Mouse (Mus musculus) kidney, embryonic 14.5 days (tissue): Measurements from ENCODE around the gene Rbms3. TPM values are rescaled to one million over a fixed set of nuclear protein-coding genes. Genes with fewer than 3 reads are reported as not detected.

Experiments used
- ATAC-seq: fragments of 200-750 bp; cut with Nextera tagmentation; 2 replicates; pipeline ENCODE4 v1.8.0; 2017; ENCODE audit warnings: moderate number of reproducible peaks, mild to moderate bottlenecking, moderate TSS enrichment, moderate library complexity; ENCODE audit not compliant: low FRiP score, low TSS enrichment
- H3K27ac ChIP-seq: fragments of 300-500 bp; sonication (generic); 2 replicates; pipeline ENCODE4 v1.5.1; 2014; ENCODE audit warnings: low read depth, mild to moderate bottlenecking, low read length, moderate library complexity, mixed read lengths
- H3K27me3 ChIP-seq: fragments of 300-500 bp; sonication (generic); 2 replicates; pipeline ENCODE4 v1.6.1; 2014; ENCODE audit warnings: mild to moderate bottlenecking, low read length; ENCODE audit not compliant: control insufficient read depth, insufficient read depth
- H3K36me3 ChIP-seq: fragments of 300-500 bp; sonication (generic); 2 replicates; pipeline ENCODE4 v1.6.1; 2014; ENCODE audit warnings: low read length, mixed read lengths; ENCODE audit not compliant: control insufficient read depth, insufficient read depth
- H3K4me1 ChIP-seq: fragments of 300-500 bp; sonication (generic); 2 replicates; pipeline ENCODE4 v1.6.1; 2014; ENCODE audit warnings: low read length, mixed read lengths; ENCODE audit not compliant: control insufficient read depth, insufficient read depth
- H3K4me2 ChIP-seq: fragments of 300-500 bp; sonication (generic); replicated peaks from 2 replicates; pipeline ENCODE4 v1.6.1; 2014; ENCODE audit warnings: low read depth, mild to moderate bottlenecking, low read length
- H3K4me3 ChIP-seq: fragments of 300-500 bp; sonication (generic); 2 replicates; pipeline ENCODE4 v1.5.1; 2014; ENCODE audit warnings: mild to moderate bottlenecking, low read length
- H3K9ac ChIP-seq: fragments of 300-500 bp; sonication (generic); 2 replicates; pipeline ENCODE4 v1.6.1; 2014; ENCODE audit warnings: low read depth, mild to moderate bottlenecking, low read length, moderate library complexity
- H3K9me3 ChIP-seq: fragments of 300-500 bp; sonication (generic); 2 replicates; pipeline ENCODE4 v1.6.1; 2016; ENCODE audit warnings: low read length; ENCODE audit not compliant: control insufficient read depth
- WGBS: fragments of 180-500 bp; shearing (Covaris S2); extraction: QIAGEN DNeasy Blood & Tissue Kit; methylation state at CpG from one replicate; pipeline ENCODE4 v1.1.7; 2014; 5-methylcytosine and 5-hydroxymethylcytosine counted together
- polyA plus RNA-seq: library from polyadenylated mRNA; unstranded; fragments of >200 nt; fragmentation: Nextera tagmentation; extraction: Ambion mirVana; gene quantifications from 2 replicates; pipeline ENCODE4 v1.2.1, GENCODE M21; 2014

Gene Rbms3
- polyA plus RNA-seq, 1 experiment from 2014 or later: 73.4 TPM

DNA sequence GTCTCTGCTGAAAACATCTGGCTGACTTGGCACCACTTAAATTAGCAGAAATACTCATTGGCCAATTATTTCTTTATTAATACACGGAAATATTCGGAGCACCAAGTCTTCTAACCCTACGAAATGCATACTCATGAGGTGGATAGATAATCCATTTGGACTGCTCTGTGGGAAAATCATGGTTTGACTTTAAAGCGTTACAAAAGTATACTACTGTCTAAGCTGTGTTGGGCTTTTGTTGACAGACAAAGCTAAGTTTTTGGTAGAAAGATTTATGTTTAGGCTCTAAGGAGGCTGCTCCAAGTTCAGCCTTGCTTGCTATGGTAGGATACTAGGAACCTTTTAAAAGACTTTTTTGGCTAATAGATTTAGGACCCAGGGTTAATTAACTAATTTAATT is 979.8 kb downstream of the Rbms3 start:
- no peak overlapping the region; the same call in 1 of the 2 replicates for H3K27ac ChIP-seq
- H3K4me2 ChIP-seq: no peak overlapping the region
- 70% methylated on average over 4 of the region's 4 CpGs for WGBS
- no peaks in the 10 kb centered on the region for H3K9me3 ChIP-seq
- no peaks in the 10 kb centered on the region for H3K27me3 ChIP-seq
- H3K4me3 ChIP-seq: no peak overlapping the region
- H3K4me1 ChIP-seq: peaks cover 6% of the 10 kb centered on the region; the same call in 1 of the 2 replicates
- ATAC-seq: no peak
- H3K9ac ChIP-seq: no peak overlapping the region
- no peaks in the 10 kb centered on the region for H3K36me3 ChIP-seq

DNA sequence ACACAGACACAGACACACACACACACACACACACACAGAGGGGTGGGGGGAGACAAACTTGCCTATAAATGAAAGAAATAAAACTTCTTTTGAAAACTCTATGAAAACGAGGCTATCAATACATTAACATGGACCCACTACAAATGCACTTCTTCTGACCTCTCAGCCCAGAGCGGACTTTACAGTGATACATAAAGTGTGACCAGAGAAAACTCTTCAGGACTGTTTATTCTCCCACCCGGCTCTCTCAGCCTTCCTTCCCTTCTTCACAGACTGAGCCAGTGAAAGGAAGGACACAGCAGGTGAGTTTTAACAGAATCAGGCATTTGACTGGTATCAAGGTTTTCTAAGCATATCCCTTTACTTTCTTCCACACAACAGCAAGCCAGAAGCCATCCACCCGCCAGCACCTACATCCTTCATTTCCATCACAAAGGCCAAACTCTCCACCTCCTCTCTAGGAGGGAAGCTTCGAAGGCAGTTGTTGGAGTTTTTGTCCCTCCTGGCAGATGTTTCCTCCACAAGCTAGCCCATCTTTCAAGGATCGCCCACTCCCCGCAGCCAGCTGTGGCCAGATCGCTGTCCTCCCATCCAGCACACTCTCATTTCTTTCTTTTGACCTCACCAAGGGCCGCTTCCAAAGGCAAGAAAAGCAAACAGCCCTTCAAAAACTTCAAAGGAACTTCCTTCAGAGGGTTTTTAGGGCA is 980.5 kb downstream of the Rbms3 start:
- peaks cover 6% of the 10 kb centered on the region; the same call in 1 of the 2 replicates for H3K4me1 ChIP-seq
- H3K27ac ChIP-seq: no peak overlapping the region; the same call in 1 of the 2 replicates
- no peak overlapping the region for H3K4me3 ChIP-seq
- H3K9me3 ChIP-seq: no peaks in the 10 kb centered on the region
- H3K36me3 ChIP-seq: no peaks in the 10 kb centered on the region
- no peak overlapping the region for H3K9ac ChIP-seq
- H3K27me3 ChIP-seq: no peaks in the 10 kb centered on the region
- ATAC-seq: 0 out of 2 replicates have a peak, but pooled peaks have one; percentile 39
- 25% methylated on average over 9 of the region's 9 CpGs for WGBS
- no peak overlapping the region for H3K4me2 ChIP-seq

DNA sequence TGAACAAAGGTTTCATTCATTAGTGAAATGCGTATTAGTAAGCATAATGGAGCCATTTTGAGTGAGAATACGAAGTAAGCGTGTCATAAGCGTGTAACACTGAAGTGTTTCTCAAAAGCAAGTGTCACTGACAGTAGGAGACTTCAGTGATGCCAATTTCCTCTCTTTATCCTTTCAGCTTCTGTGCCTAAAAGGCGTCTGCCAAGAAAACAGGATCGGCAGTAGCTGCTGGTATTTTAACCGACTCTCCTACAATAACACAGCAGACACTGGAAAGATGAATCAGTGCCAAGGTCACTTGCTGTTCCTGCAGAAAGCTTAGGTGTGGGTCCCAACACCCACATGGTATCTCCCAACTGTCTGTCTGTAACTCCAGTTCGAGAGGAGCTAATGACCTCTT is 985.1 kb downstream of the Rbms3 start:
- peaks cover 11% of the 10 kb centered on the region; the same call in 1 of the 2 replicates for H3K4me1 ChIP-seq
- 84% methylated on average over 8 of the region's 8 CpGs for WGBS
- H3K27me3 ChIP-seq: no peaks in the 10 kb centered on the region
- no peaks in the 10 kb centered on the region for H3K9me3 ChIP-seq
- H3K36me3 ChIP-seq: no peaks in the 10 kb centered on the region
- no peak for ATAC-seq
- no peak overlapping the region for H3K4me3 ChIP-seq
- H3K9ac ChIP-seq: no peak overlapping the region
- no peak overlapping the region for H3K4me2 ChIP-seq
- no peak overlapping the region for H3K27ac ChIP-seq

DNA sequence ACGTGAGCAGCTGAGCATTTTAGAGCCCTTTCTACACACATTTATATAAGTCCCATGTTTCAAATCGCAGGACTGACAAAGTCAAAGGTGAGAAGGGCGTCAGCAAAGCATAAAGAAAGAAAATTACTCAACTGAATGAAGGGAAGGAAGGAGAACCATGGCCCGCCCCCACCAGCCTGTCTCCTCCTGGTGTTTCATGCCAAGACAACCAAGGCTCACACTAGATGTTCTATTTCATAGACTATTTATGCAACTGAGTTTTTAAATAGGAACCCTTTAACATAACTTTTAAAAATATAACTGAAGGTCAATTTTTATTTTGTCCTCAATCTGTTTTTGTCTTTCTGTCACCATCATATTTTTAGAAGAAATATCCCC is 989.4 kb downstream of the Rbms3 start:
- Histone ChIP-seq H3K4me3 (no peak overlapping the region), H3K9me3 (no peaks in the 10 kb centered on the region), H3K27me3 (no peaks in the 10 kb centered on the region), H3K4me1 (peaks cover 9% of the 10 kb centered on the region; the same call in 1 of the 2 replicates), H3K36me3 (no peaks in the 10 kb centered on the region), H3K9ac (no peak overlapping the region), H3K4me2 (no peak overlapping the region), H3K27ac (no peak overlapping the region)
- WGBS: 45% methylated on average over 4 of the region's 4 CpGs
- ATAC-seq: no peak

DNA sequence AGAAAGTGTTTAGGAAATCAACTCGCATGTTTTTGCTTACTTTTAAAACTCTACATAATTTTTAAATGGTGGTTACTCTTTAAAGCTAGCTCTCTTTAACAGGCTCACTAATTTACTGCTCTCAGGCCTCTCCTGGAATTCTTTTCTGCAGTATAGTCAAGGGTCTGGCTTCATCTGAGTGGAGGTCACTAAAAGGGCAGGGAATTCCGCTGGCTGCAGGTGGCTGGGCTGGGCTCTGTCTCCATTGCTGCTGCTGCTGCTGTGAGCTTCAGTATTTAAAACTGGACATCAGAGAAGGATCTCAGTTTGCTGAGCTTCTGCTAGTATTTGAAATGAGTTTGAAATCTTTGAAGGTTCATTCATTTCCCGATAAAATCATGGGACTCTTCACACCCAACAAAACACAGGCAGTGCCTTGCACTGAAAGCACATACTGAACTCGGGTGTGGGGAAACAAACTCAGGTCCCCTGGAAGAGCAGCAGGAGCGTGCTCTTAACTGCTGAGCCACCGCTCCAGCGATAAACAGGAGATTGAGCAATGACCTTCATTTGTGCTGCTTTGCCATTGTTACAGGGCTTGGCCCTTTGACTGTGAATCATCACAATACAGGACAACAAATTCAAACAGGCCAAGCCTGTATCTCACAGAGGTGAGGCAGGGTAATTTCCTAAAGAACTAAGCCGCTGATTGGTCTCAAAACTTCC is 990.0 kb downstream of the Rbms3 start:
- Histone ChIP-seq H3K4me3 (no peak overlapping the region), H3K4me1 (peaks cover 9% of the 10 kb centered on the region; the same call in 1 of the 2 replicates), H3K4me2 (no peak overlapping the region), H3K9ac (no peak overlapping the region), H3K36me3 (no peaks in the 10 kb centered on the region), H3K27ac (peak overlapping the region; percentile 8; the same call in 1 of the 2 replicates), H3K27me3 (no peaks in the 10 kb centered on the region), H3K9me3 (no peaks in the 10 kb centered on the region)
- WGBS: 41% methylated on average over 8 of the region's 8 CpGs
- ATAC-seq: peak; percentile 49; the same call in 1 of the 2 replicates

DNA sequence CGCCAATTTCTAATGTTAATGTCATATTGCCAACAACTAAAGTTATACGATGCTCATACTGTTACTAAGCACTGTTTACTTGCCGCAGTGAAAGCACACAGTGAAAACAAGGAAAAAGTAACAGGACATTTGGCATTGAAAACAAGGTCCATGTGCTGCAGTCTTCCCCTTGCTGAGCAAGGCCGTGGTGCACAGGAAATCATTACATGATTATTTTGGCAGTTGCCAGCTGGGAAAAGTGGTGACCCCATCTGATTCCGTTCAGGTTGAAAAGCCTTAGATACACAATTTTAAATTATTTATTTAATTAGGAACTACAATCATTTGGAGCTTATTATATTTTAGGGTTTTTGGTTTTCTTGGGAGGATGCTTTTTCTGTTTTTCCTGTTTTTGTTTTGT is 995.9 kb downstream of the Rbms3 start:
- no peak overlapping the region for H3K4me3 ChIP-seq
- H3K4me2 ChIP-seq: no peak overlapping the region
- WGBS: 79% methylated on average over 5 of the region's 5 CpGs
- H3K9me3 ChIP-seq: peaks cover 4% of the 10 kb centered on the region; the same call in 1 of the 2 replicates
- no peaks in the 10 kb centered on the region for H3K27me3 ChIP-seq
- ATAC-seq: no peak
- no peak overlapping the region for H3K9ac ChIP-seq
- H3K36me3 ChIP-seq: no peaks in the 10 kb centered on the region
- H3K4me1 ChIP-seq: no peaks in the 10 kb centered on the region
- no peak overlapping the region for H3K27ac ChIP-seq

DNA sequence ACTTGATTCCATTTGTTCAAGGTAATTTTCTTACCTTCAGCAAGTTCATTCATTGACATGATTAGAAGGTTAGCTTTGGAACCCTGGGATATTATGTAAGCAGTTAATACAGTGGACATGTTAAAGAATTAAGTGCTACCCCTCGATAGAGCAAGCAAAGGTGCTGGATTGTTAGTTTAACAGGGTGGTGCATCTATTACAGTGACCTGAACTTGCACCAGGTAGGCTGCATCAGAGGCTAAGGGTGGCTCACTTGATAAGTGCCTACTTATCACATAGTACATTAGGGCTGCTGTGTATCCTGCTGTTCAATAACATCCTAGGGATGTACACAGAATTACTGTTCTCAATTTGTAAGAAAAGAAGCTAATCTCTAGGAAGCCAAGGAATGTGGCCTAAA is 996.6 kb downstream of the Rbms3 start:
- 83% methylated on average over 1 of the region's 1 CpGs for WGBS
- H3K27ac ChIP-seq: no peak overlapping the region
- ATAC-seq: no peak

DNA sequence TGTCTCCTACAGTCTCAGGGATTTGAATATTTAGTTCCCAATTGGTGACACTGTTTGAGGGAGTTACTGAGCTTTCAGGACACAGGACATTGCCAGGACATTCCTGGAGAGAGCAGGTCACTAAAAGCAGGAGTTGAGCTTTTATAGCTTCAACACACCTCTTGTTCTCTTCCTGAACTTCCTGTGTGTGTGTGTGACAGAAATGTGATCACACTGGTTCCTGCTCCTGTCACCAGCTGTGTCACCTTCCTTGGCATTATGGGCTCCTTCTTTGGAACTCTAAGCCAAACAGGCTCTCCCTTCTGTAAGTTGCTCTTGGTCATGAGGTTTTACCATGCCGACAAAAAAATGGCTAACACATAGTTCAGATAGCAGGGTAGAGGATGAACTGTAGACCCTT is 997.9 kb downstream of the Rbms3 start:
- Histone ChIP-seq H3K36me3 (no peaks in the 10 kb centered on the region), H3K4me3 (no peak overlapping the region), H3K9me3 (peaks cover 4% of the 10 kb centered on the region; the same call in 1 of the 2 replicates), H3K27me3 (no peaks in the 10 kb centered on the region), H3K4me1 (no peaks in the 10 kb centered on the region), H3K4me2 (no peak overlapping the region), H3K9ac (no peak overlapping the region), H3K27ac (no peak overlapping the region)
- WGBS: 92% methylated on average over 1 of the region's 1 CpGs
- no peak for ATAC-seq

More for the DNA sequence above, 996.6 kb downstream of the Rbms3 start:
- Histone ChIP-seq H3K27me3 (no peaks in the 10 kb centered on the region), H3K9me3 (peaks cover 4% of the 10 kb centered on the region; the same call in 1 of the 2 replicates), H3K4me2 (no peak overlapping the region), H3K36me3 (no peaks in the 10 kb centered on the region), H3K9ac (no peak overlapping the region), H3K4me1 (no peaks in the 10 kb centered on the region), H3K4me3 (no peak overlapping the region)

DNA sequence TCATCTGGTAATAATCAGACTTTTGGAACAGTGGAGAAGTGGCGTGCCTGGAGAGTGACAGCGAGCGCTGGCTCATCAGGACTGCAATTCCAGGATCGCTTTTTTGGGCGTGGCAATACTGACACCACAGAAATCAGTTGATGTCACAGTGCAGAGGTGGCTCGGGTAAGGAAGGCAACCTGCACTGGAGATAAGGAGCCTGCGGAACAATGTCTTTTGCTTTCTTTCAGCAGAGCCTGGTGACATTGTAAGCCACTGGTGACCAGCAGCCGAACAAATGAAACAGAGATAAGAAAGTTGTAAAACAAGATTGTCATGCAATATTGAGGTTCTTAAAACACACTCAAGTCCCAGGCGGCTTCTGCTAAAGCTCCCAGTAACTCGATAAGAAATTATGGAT is 998.9 kb downstream of the Rbms3 start:
- ATAC-seq: no peak
- Histone ChIP-seq H3K9me3 (peaks cover 4% of the 10 kb centered on the region; the same call in 1 of the 2 replicates), H3K27ac (no peak overlapping the region), H3K4me2 (no peak overlapping the region), H3K27me3 (no peaks in the 10 kb centered on the region), H3K4me1 (no peaks in the 10 kb centered on the region), H3K4me3 (no peak overlapping the region), H3K36me3 (no peaks in the 10 kb centered on the region), H3K9ac (no peak overlapping the region)
- WGBS: 82% methylated on average over 10 of the region's 10 CpGs
